Mouse (Mus musculus) heart, postnatal 0 days (tissue): ENCODE measurements around the gene Cnnm3. TPM values are rescaled to one million over a fixed set of nuclear protein-coding genes. Genes with fewer than 3 reads are reported as not detected.

ENCODE experiments used
- ATAC-seq: fragments of 200-750 bp; cut with Nextera tagmentation; 2 replicates; pipeline ENCODE4 v1.8.0; 2017; ENCODE audit warnings: low read depth, moderate number of reproducible peaks, moderate library complexity; ENCODE audit not compliant: insufficient read depth
- DNase-seq: peaks from one replicate; pipeline ENCODE4 v3.0.0-alpha.2; 2016; ENCODE audit warnings: low spot score
- H3K27ac ChIP-seq: fragments of 300-500 bp; sonication (generic); 2 replicates; pipeline ENCODE4 v1.5.1; 2014; ENCODE audit warnings: low read depth, mild to moderate bottlenecking
- H3K27me3 ChIP-seq: fragments of 300-500 bp; sonication (generic); 2 replicates; pipeline ENCODE4 v1.6.1; 2014; ENCODE audit warnings: low read length, mixed read lengths; ENCODE audit not compliant: control insufficient read depth, insufficient read depth
- H3K36me3 ChIP-seq: fragments of 300-500 bp; sonication (generic); replicated peaks from 2 replicates; pipeline ENCODE4 v1.6.1; 2014; ENCODE audit warnings: low read length, mixed read lengths; ENCODE audit not compliant: control insufficient read depth, insufficient read depth
- H3K4me1 ChIP-seq: fragments of 300-500 bp; sonication (generic); 2 replicates; pipeline ENCODE4 v1.6.1; 2014; ENCODE audit warnings: antibody characterized with exemption; ENCODE audit not compliant: control insufficient read depth, insufficient read depth
- H3K4me2 ChIP-seq: fragments of 300-500 bp; sonication (generic); 2 replicates; pipeline ENCODE4 v1.6.1; 2014; ENCODE audit warnings: low read depth, mild to moderate bottlenecking, low read length, moderate library complexity
- H3K4me3 ChIP-seq: fragments of 300-500 bp; sonication (generic); 2 replicates; pipeline ENCODE4 v1.5.1; 2014; ENCODE audit warnings: low read depth, low read length
- H3K9ac ChIP-seq: fragments of 300-500 bp; sonication (generic); replicated peaks from 2 replicates; pipeline ENCODE4 v1.6.1; 2014; ENCODE audit warnings: low read depth, low read length, mixed read lengths
- H3K9me3 ChIP-seq: fragments of 300-500 bp; sonication (generic); replicated peaks from 2 replicates; pipeline ENCODE4 v1.6.1; 2016; ENCODE audit warnings: low read length; ENCODE audit not compliant: control insufficient read depth
- CTCF ChIP-seq: IDR thresholded peaks from 2 replicates; pipeline ENCODE4 v1.5.1; 2016; ENCODE audit warnings: antibody characterized with exemption, control low read depth, low read depth
- EP300 ChIP-seq: IDR thresholded peaks from 2 replicates; pipeline ENCODE4 v1.6.1; 2016; ENCODE audit warnings: antibody characterized with exemption, low read depth
- WGBS: fragments of 180-500 bp; shearing (Covaris S2); extraction: QIAGEN DNeasy Blood & Tissue Kit; methylation state at CpG from one replicate; pipeline ENCODE4 v1.1.7; 2014; 5-methylcytosine and 5-hydroxymethylcytosine counted together
- polyA plus RNA-seq: library from polyadenylated mRNA; unstranded; fragments of >200 nt; fragmentation: Nextera tagmentation; extraction: Ambion mirVana; gene quantifications from 2 replicates; pipeline ENCODE4 v1.2.1, GENCODE M21; 2015
- total RNA-seq: library from RNA; depleted of rRNA; stranded (reverse); fragments of >200 nt; gene quantifications from 2 replicates; pipeline ENCODE4 v1.2.3, GENCODE M21; 2014; ENCODE audit warnings: low replicate concordance

Gene Cnnm3
- total and polyA plus RNA-seq, 2 experiments from 2014 or later: 2.0 to 21.4 TPM

DNA sequence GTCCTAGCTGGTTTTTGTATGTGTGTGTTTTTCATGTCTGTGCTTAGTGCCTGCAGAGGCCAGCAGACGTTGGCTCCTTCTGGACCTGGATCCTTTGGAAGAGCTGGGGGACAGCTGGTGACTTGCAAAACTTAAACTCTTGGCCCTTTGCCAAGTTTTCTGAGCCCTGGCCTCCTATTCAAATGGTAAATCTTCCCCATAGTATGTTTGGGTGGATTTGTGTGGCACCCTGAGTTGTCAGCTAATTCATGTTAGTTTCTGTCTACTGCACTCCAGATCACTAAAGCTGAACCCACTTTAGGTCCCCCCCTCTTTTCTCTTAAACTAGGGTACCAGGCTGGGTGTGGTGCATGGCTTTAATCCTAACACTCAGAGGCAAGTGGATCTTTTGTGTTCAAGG lies 16.7 kb downstream of the Cnnm3 start:
- H3K36me3 ChIP-seq: peaks cover 36% of the 10 kb centered on the region
- H3K4me1 ChIP-seq: peaks cover 18% of the 10 kb centered on the region
- no peaks in the 10 kb centered on the region for H3K9me3 ChIP-seq
- 5% methylated on average over 1 of the region's 1 CpGs for WGBS
- no peaks in the 10 kb centered on the region for H3K27me3 ChIP-seq
- H3K4me2 ChIP-seq: no peak overlapping the region
- DNase-seq (no peak), ATAC-seq (no peak)
- no peak for TF ChIP-seq CTCF
- H3K4me3 ChIP-seq: no peak overlapping the region
- no peak overlapping the region for H3K27ac ChIP-seq
- no peak overlapping the region for H3K9ac ChIP-seq

DNA sequence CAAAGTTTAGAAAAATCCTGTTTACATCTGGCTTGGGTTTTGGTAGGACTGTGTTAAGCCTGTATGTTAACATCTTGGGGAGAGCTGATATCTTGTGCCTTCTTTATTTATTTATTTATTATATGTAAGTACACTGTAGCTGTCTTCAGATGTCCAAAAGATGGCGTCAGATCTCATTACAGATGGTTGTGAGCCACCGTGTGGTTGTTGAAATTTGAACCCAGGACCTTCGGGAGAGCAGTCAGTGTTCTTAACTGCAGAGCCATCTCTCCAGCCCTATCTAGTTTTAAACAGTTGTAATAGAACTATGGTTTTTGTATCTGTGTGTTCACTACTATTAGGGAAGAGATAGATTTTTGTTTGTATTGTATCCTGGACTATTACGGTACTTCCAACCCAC lies 17.6 kb downstream of the Cnnm3 start:
- ATAC-seq (no peak), DNase-seq (no peak)
- Histone ChIP-seq H3K4me3 (no peak overlapping the region), H3K4me1 (peaks cover 21% of the 10 kb centered on the region), H3K36me3 (peaks cover 35% of the 10 kb centered on the region), H3K27me3 (no peaks in the 10 kb centered on the region), H3K9ac (no peak overlapping the region), H3K27ac (no peak overlapping the region), H3K4me2 (no peak overlapping the region), H3K9me3 (no peaks in the 10 kb centered on the region)
- no peak for TF ChIP-seq EP300
- no peak for TF ChIP-seq CTCF
- WGBS: 88% methylated on average over 4 of the region's 4 CpGs

DNA sequence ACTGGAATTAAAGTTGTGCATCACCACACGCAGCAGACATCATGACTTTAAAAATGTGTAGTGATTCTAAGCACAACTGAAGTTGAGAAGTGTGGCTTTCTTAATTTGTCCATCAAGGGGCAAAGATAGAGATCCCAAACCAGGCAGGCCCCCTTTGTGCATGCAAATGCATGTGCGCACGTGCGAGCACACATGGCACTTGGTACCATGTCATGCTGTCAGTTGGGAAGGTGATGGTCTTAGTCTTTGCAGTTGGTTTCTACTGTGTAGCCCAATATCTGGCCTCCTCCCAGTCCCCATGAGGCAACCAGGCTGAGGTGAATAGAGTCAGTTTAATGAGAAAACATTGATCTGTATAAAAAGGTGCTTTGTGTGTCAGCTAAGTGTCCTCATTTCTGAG lies 18.2 kb downstream of the Cnnm3 start:
- Histone ChIP-seq H3K9me3 (no peaks in the 10 kb centered on the region), H3K4me1 (peaks cover 20% of the 10 kb centered on the region), H3K9ac (no peak overlapping the region), H3K4me3 (no peak overlapping the region), H3K36me3 (peaks cover 29% of the 10 kb centered on the region), H3K27ac (no peak overlapping the region), H3K4me2 (no peak overlapping the region), H3K27me3 (no peaks in the 10 kb centered on the region)
- ATAC-seq: no peak
- TF ChIP-seq EP300 (no peak), CTCF (no peak)
- DNase-seq: no peak
- 92% methylated on average over 4 of the region's 4 CpGs for WGBS

DNA sequence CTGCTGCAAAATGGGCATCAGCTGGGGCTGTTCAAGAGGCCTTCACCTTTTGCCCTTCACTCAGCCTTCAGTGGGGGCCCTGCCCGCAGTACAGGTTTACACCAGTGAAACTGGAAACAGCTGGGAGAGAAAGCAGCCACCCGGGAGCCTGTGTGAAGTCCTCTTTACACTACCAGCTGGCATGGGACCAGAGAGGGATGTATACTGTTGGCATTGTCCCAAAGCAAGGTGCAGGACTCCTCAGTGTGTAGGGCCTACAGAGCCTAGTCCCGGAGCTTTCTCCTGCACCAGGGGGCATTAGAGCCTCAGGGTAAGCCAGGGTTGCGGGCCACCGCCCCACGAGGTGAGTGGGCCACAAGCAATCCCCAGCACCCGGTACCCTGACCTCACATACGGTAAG lies 18.8 kb downstream of the Cnnm3 start:
- peaks cover 27% of the 10 kb centered on the region for H3K4me1 ChIP-seq
- no peak overlapping the region for H3K9ac ChIP-seq
- no peaks in the 10 kb centered on the region for H3K9me3 ChIP-seq
- H3K4me2 ChIP-seq: no peak overlapping the region
- H3K36me3 ChIP-seq: peaks cover 23% of the 10 kb centered on the region
- 53% methylated on average over 8 of the region's 8 CpGs for WGBS
- no peaks in the 10 kb centered on the region for H3K27me3 ChIP-seq
- TF ChIP-seq EP300: no peak
- no peak for TF ChIP-seq CTCF
- ATAC-seq: no peak
- DNase-seq: no peak
- H3K4me3 ChIP-seq: no peak overlapping the region
- H3K27ac ChIP-seq: peak overlapping the region; percentile 44

DNA sequence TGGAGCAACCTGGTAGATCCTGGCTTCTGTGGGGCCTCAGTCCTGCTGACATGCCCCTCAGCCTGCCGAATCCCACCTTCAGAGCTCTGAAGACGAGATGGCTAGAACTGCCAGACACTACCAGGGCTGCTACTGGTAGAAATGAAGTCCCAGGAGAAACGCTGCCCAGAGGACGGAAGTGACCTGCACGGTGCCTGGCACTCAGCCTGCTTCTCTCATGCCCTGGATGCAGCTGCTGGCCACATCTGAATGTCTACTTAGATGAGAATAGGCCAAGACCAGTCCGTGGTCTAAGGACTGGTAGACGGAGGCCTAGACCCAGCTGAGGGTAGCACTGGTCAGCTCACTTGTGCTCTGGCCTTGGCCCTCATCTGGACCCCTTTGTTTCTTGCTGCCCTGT lies 19.3 kb downstream of the Cnnm3 start:
- 76% methylated on average over 7 of the region's 7 CpGs for WGBS
- TF ChIP-seq CTCF (no peak), EP300 (no peak)
- H3K27ac ChIP-seq: peak overlapping the region; percentile 44
- no peak for ATAC-seq
- H3K9ac ChIP-seq: no peak overlapping the region
- H3K27me3 ChIP-seq: no peaks in the 10 kb centered on the region
- H3K9me3 ChIP-seq: no peaks in the 10 kb centered on the region
- H3K4me2 ChIP-seq: no peak overlapping the region
- H3K4me3 ChIP-seq: no peak overlapping the region
- H3K36me3 ChIP-seq: peaks cover 18% of the 10 kb centered on the region
- no peak for DNase-seq
- peaks cover 31% of the 10 kb centered on the region for H3K4me1 ChIP-seq

DNA sequence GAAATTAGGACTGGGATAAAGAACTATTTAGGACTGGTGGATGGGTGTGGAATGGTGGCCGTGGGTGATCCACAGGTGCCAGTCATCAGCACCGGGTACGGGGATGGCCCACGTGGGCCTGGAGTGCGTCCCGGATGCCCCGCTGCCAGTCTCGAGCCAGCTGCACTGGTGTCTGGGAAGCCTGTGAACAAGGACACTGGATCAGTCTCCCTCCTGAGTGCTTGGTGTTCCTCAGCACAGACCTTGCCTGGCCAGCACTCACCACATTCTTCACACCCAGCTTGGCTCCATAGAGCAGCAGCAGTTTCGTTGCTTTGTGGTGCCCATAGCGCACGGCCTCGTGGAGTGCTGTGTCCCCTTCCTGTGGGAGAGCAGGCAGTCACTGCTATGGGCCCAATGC lies 19.8 kb downstream of the Cnnm3 start:
- Histone ChIP-seq H3K4me3 (no peak overlapping the region), H3K27me3 (no peaks in the 10 kb centered on the region), H3K9me3 (no peaks in the 10 kb centered on the region), H3K9ac (no peak overlapping the region), H3K36me3 (peaks cover 14% of the 10 kb centered on the region; the same call in 1 of the 2 replicates), H3K27ac (peak overlapping the region; percentile 44), H3K4me2 (no peak overlapping the region), H3K4me1 (peaks cover 36% of the 10 kb centered on the region)
- 57% methylated on average over 12 of the region's 12 CpGs for WGBS
- DNase-seq: no peak
- TF ChIP-seq EP300: no peak
- TF ChIP-seq CTCF: no peak
- ATAC-seq: no peak
